Mouse (Mus musculus) thymus, postnatal 0 days (tissue): Measurements from ENCODE around the gene Afg3l1. TPM values are rescaled to one million over a fixed set of nuclear protein-coding genes. Genes with fewer than 3 reads are reported as not detected.
"Not testable (repeated sequence)": the region's sequence is repeated elsewhere in the genome, so short reads cannot be mapped to it uniquely, and the experiment has no call there.

Experiments used
- DNase-seq: peaks from one replicate; pipeline ENCODE4 v3.0.0-alpha.2; 2015; ENCODE audit warnings: low spot score
- polyA plus RNA-seq: library from polyadenylated mRNA; unstranded; fragments of >200 nt; fragmentation: Nextera tagmentation; extraction: Ambion mirVana; gene quantifications from 2 replicates; pipeline ENCODE4 v1.2.1, GENCODE M21; 2015

Gene Afg3l1
- polyA plus RNA-seq, 1 experiment from 2014 or later = 47.2 TPM

GRCm38 (mm10) chr8:123463651-123464050 lies 14.1 kb upstream of the Afg3l1 start:
- no peak for DNase-seq

- DNase-seq = no peak
These were observed 10.2 kb upstream of the Afg3l1 start for GRCm38 (mm10) chr8:123467476-123467875.

GRCm38 (mm10) chr8:123472991-123473390 lies 4.7 kb upstream of the Afg3l1 start:
- DNase-seq = not testable (repeated sequence)

GRCm38 (mm10) chr8:123474549-123474948 lies 3.2 kb upstream of the Afg3l1 start:
- DNase-seq = not testable (repeated sequence)

GRCm38 (mm10) chr8:123476911-123477736 lies 579 bp upstream of the Afg3l1 start:
- peak; percentile 8 for DNase-seq

GRCm38 (mm10) chr8:123478456-123479218 lies 934 bp downstream of the Afg3l1 start:
- no peak for DNase-seq

- no peak for DNase-seq
These were observed 4.9 kb downstream of the Afg3l1 start for GRCm38 (mm10) chr8:123482627-123483026.

GRCm38 (mm10) chr8:123491280-123492075 lies 13.8 kb downstream of the Afg3l1 start:
- no peak for DNase-seq

- DNase-seq = no peak
These were observed 15.2 kb downstream of the Afg3l1 start for GRCm38 (mm10) chr8:123492898-123493297.

GRCm38 (mm10) chr8:123497699-123498098 lies 20.0 kb downstream of the Afg3l1 start:
- no peak for DNase-seq

GRCm38 (mm10) chr8:123498963-123499362 lies 21.3 kb downstream of the Afg3l1 start:
- no peak for DNase-seq

- no peak for DNase-seq
These were observed 21.9 kb downstream of the Afg3l1 start for GRCm38 (mm10) chr8:123499556-123499955.

GRCm38 (mm10) chr8:123502192-123502591 lies 24.5 kb downstream of the Afg3l1 start:
- DNase-seq = no peak

- no peak for DNase-seq
These were observed 26.2 kb downstream of the Afg3l1 start for GRCm38 (mm10) chr8:123503801-123504467.

GRCm38 (mm10) chr8:123504591-123505195 lies 27.0 kb downstream of the Afg3l1 start:
- no peak for DNase-seq

- DNase-seq = no peak
These were observed 27.6 kb downstream of the Afg3l1 start for GRCm38 (mm10) chr8:123505267-123505666.

- DNase-seq = no peak
These were observed 28.0 kb downstream of the Afg3l1 start for GRCm38 (mm10) chr8:123505695-123506094.

GRCm38 (mm10) chr8:123507153-123507552 lies 29.4 kb downstream of the Afg3l1 start:
- DNase-seq = no peak

GRCm38 (mm10) chr8:123510819-123511218 lies 33.1 kb downstream of the Afg3l1 start:
- no peak for DNase-seq

GRCm38 (mm10) chr8:123514136-123514535 lies 36.4 kb downstream of the Afg3l1 start:
- no peak for DNase-seq
